Mouse (Mus musculus) gastrocnemius, adult 2 months (tissue): ENCODE results near the gene Fam168a. TPM values are rescaled to one million over a fixed set of nuclear protein-coding genes. Genes with fewer than 3 reads are reported as not detected.
A peak's percentile ranks its signal among the peaks of the same experiment; 100 is the strongest.

Source experiments
- DNase-seq: peaks from one replicate; pipeline ENCODE4 v3.0.0; 2022
- H3K27ac ChIP-seq: fragments of 200-600 bp; 2 replicates; pipeline ENCODE4 v1.8.1; 2022; ENCODE audit warnings: mild to moderate bottlenecking
- H3K4me3 ChIP-seq: fragments of 200-600 bp; 2 replicates; pipeline ENCODE4 v1.8.1; 2022; ENCODE audit warnings: mild to moderate bottlenecking, moderate library complexity
- CTCF ChIP-seq: fragments of 200-600 bp; IDR thresholded peaks from 2 replicates; pipeline ENCODE4 v1.8.1; 2022; ENCODE audit warnings: antibody characterized with exemption, mild to moderate bottlenecking, moderate library complexity
- intact Hi-C: fragments of 180-260 bp; cut with DNase I; formaldehyde crosslinking; loops from one replicate; pipeline ENCODE4 v1.15.1; 2025
- long read RNA-seq, 2 experiments: library from polyadenylated mRNA; stranded (forward); transcript quantifications; one replicate each; pipeline ENCODE4 v2.0.0; 2021
- total RNA-seq, 2 experiments: library from RNA; stranded (reverse); gene quantifications; 2 replicates each; pipeline ENCODE4 v1.2.3; 2021

Fam168a gene
- total RNA-seq, result 10 to 100 TPM; 43.6 to 44.3 TPM
- long read RNA-seq, experiment 1, full-length matches to known transcripts, result 2 of 17 reads
- long read RNA-seq, experiment 1, partial matches to known transcripts, result 4 of 17 reads
- long read RNA-seq, experiment 1, other reads (novel, unspliced or antisense), result 11 of 17 reads
- long read RNA-seq, experiment 2, full-length matches to known transcripts, result 1 of 13 reads
- long read RNA-seq, experiment 2, partial matches to known transcripts, result 1 of 13 reads
- long read RNA-seq, experiment 2, other reads (novel, unspliced or antisense), result 11 of 13 reads

DNA sequence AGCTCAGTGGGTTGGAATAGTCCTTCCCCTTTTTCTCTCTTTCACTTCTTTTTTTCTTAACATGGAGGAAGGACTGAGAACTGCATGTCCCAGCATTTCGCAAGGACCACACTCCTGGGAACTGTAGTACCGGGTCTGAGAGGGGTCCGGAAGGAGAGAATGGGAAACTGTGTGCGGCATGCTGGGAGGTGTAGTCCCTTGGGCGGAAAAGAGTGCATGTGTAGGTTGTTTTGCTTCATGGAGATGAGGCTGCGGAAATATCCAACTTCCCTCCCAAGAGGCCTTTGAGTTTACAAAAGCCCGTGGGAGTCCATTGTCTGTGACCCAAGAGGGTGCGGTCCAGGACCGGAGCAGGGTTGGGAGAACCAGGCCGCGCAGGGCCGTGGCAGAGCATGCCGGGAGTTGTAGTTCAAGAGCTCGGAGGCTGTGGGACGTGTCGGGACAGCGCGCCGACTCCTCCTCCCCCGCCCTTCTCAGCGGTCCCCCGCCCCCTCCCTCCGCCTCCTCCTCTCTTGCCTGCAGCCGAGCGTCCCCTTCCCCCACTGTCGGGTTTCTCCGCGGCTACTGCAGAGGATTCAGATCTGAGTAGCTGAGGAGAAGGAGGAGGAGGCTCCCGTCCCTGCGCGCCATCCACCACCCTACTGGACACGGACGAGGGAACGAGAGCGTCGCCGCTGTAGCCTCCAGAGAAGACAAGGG is at the start of gene Fam168a:
Gene Fam168a, plus strand, starts transcription at position 493 of the 699 bp plus-strand sequence.
- DNase-seq, result peak; percentile 97
- intact Hi-C loops, result no loop called here
- TF ChIP-seq CTCF, result 0 out of 2 replicates have a peak, but pooled peaks have one; percentile 13
- H3K27ac ChIP-seq, result peak within 1 kb of the TSS; percentile 97
- H3K4me3 ChIP-seq, result peak within 1 kb of the TSS; percentile 90

DNA sequence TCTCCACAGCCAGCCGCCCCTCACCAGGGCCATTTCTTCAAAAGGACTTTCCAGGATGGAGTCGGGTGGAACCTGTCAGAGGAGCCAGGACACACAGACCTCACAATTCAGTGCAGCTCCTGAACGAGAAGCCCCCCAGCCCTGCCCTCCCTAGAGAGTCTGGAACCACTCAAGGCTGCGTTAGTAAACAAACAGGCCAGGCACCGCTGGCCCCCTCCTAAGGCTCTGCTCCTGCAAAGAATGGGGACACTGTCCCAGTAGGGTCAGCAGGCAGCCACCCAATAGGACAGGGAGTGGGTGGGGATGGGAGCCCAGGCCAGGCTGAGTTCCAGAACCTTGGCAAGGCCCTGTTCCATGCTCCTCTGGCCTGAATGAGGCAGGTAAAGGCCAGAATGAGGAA is 49.7 kb upstream of the Fam168a start:
- no peak for TF ChIP-seq CTCF
- intact Hi-C loops, result no loop called here
- DNase-seq, result peak; percentile 64
- Histone ChIP-seq H3K27ac (peak overlapping the region; percentile 77), H3K4me3 (peak overlapping the region; percentile 31; the same call in 1 of the 2 replicates)

DNA sequence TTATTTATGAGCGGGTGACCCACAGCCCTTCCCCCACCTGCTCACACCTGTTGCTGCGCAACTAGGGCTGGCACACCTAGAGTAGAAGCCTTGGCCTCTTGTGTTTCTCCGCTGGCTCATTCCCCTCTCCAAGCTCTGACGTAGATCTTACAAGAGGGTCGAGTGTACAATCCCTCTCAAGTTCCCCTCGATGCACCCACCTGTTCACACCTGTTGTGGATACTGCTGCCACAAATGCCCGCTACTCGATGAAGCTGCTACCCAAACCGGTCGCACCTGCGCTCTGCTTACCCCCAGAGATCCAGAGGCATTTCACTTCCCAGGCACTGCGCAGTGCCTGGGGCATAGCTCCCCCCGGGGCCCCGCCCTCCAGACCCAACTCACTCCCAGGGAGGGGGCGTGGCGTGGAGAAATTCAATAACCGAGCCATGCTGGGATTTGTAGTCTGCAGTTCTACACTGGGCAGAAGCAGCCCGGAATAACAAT is 48.3 kb upstream of the Fam168a start:
- intact Hi-C loops, result no loop called here
- Histone ChIP-seq H3K27ac (peak overlapping the region; percentile 77), H3K4me3 (peak overlapping the region; percentile 70)
- DNase-seq, result peak; percentile 81
- TF ChIP-seq CTCF, result no peak

DNA sequence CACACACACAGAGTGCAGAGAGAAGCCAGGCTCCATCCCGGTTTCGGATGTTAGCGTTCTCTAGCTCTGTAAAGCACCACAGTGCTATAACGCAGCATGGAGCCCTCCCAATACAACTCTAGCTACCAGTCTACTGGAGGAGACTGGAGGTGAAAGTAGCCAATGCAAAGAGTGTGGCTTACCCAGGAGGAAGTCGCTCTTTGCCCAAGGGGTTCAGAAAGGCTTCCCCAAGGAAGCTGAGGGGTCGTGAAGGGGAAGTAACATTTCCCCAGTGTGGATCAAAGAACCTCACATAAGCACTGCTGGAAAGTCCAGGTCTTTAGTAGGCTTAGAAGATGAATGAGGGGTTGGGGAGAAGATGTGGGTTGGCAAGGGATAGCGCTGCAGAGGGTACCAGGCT is 45.2 kb upstream of the Fam168a start:
- Histone ChIP-seq H3K27ac (no peak overlapping the region), H3K4me3 (no peak overlapping the region)
- no peak for TF ChIP-seq CTCF
- DNase-seq, result no peak
- intact Hi-C loops, result no loop called here

DNA sequence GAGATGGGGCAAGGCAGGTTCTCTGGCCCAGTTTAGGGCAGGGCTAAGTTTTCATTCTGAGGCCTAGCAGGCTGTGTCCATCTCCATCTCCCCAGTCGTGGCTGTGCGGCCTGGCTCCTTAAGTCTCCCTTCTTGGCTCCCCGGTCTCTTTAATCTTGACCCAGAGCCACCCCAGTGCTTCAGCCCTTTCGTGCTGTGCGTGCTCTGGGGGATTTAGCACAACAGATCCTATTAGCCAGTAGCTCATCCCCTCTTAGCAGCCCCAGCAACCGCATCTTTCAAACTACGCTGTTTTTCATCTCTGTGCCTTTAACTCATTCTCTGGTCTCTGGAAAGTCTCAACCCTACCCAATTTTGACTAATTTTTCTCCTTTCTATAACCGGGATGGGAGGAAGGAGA is 44.2 kb upstream of the Fam168a start, which contains the start of gene Plekhb1:
Gene Plekhb1, minus strand, starts transcription at position 184 of the 400 bp plus-strand sequence.
- DNase-seq, result no peak
- peak within 1 kb of the TSS; percentile 41 for H3K4me3 ChIP-seq
- peak within 1 kb of the TSS; percentile 77 for H3K27ac ChIP-seq
- TF ChIP-seq CTCF, result no peak
- intact Hi-C loops, result loop anchor here (2.0 kb wide), 1 partner anchor 141 kb away; no protein-coding TSS in a partner anchor

DNA sequence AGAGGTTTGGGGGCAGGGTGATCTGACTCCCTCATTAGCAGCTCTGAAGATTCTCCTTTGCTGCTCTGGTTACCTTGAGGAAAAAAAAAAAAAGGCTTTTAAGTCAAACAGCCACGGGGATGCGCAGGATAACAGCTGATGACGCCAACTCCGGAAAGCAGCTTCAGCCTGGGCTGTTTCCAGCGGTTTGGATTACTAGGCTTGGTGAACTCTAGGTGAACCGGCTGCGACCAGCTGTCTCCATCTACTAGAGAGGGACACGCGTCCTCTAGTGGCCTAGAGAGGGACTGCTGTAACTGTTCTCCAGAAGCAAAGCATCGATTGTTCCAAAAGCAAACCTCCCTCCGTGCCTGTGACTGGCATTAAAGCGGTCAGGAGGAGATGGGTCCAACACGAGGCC is 43.2 kb upstream of the Fam168a start:
- intact Hi-C loops, result loop anchor here (1.0 to 2.0 kb wide), 2 partner anchors 18 to 142 kb away; no protein-coding TSS in a partner anchor
- TF ChIP-seq CTCF, result no peak; the same call in 1 of the 2 replicates
- peak overlapping the region; percentile 77 for H3K27ac ChIP-seq
- H3K4me3 ChIP-seq, result peak overlapping the region; percentile 41
- peak; percentile 95 for DNase-seq

DNA sequence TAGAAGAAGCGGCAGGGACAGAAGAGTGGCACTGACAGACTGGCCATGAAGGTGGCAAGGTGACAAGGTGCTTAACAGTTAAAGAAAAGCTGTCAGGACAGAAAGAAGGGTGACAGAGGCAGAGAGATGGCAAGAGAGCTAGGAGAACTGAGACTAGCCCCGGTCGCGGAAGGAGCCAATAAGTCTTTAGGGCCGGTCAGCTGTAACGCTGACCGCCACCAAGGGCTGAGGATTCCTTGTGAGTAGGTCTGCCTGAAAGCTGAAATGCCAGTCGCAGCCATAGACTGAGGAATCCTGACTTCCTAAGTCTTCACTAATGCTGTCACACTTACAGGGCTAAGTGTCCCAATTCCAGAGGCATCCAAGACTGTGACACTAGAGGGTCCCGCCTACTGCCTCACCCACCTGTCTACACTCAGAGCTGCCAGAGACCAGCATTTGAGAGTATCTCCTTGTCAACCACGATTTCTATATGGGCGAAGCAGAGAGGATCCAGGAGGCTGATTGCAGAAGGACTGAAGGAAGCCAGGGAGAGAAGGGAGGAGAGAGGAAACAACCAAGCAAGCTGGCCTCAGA is 42.6 kb upstream of the Fam168a start:
- TF ChIP-seq CTCF, result no peak
- no peak for DNase-seq
- H3K27ac ChIP-seq, result peak overlapping the region; percentile 48
- no peak overlapping the region for H3K4me3 ChIP-seq
- intact Hi-C loops, result loop anchor here (1.0 to 2.0 kb wide), 2 partner anchors 19 to 143 kb away; no protein-coding TSS in a partner anchor

DNA sequence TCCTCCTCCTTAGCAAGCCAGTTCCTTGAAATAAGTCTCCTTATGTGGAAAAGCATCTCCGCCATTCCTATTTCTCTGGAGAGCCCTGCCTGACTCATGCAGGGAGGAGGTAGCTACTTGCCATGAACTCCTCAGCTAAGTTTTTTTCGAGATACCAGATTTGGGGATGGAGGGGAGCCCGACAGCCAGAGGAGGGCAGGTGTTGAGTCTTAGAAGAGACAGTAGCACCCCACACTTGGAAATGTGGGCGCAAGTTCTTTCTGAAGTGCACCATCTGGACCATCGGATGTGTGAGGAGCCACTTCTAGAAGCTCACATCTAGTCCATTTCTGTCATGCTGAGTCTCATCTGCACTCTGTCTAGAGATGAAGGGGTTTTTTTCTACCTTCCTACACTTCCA is 35.8 kb upstream of the Fam168a start:
- DNase-seq, result no peak
- no peak overlapping the region for H3K4me3 ChIP-seq
- TF ChIP-seq CTCF, result no peak
- intact Hi-C loops, result no loop called here
- H3K27ac ChIP-seq, result no peak overlapping the region

DNA sequence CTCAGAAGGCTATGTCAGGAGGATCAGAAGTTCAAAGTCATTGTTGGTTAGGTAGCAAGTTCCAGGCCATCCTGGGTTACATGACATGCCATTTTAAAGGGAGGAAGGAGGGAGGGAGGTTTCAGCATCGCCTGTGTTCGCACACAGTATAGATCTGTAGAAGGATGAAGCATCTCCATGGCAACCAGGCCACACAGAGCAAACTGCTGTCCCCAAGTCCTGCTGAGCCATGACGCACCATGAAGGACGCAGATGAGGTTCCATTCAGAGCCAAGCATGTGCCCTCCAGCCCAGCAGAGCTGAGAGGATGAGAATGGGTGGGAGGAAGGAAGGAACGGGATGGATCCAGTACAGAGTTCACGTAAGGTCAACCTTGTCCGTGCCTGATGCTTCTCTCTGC is 33.0 kb upstream of the Fam168a start:
- intact Hi-C loops, result no loop called here
- no peak for DNase-seq
- Histone ChIP-seq H3K27ac (no peak overlapping the region), H3K4me3 (no peak overlapping the region)
- no peak for TF ChIP-seq CTCF

DNA sequence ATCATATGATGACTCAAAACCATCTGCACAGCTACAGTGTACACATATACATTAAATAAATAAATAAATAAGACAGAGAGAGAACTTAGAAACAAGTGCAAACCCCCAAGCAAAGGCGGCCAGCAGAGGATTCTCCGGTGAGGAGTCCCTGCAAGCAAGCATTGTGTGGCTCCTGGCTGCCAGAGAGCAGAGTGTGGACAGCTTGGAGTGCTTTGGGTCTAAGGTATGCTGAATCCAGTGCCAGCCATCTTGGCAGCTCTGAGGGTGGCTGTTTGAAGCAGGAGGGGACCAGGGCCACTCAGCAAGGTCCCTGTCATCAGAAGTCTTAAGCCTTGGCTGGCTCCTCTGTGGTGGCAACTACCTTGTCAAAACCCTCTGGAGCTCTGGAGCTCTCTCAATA is 31.5 kb upstream of the Fam168a start:
- no peak overlapping the region for H3K27ac ChIP-seq
- intact Hi-C loops, result no loop called here
- DNase-seq, result no peak
- TF ChIP-seq CTCF, result no peak
- H3K4me3 ChIP-seq, result no peak overlapping the region

DNA sequence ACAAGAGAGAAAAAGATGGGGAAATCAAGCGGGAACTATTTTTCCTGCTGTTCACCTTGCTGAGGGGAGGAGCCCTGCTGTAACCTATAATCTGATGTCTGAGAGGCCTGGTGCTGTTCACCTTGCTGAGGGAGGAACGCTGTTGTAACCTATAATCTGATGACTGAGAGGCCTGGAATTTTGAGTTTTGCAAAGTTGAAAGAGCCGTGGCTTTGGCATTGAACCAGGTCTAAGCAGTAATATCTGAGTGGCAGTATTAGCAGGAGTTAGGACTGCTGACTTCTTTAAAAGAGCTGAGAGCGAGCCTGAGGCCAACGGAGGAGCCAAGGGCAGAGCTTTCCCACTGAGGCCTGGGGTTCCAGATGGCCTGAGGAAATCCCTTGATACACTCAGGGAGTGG is 28.4 kb upstream of the Fam168a start:
- no peak for DNase-seq
- Histone ChIP-seq H3K4me3 (no peak overlapping the region), H3K27ac (no peak overlapping the region)
- TF ChIP-seq CTCF, result no peak
- intact Hi-C loops, result no loop called here

DNA sequence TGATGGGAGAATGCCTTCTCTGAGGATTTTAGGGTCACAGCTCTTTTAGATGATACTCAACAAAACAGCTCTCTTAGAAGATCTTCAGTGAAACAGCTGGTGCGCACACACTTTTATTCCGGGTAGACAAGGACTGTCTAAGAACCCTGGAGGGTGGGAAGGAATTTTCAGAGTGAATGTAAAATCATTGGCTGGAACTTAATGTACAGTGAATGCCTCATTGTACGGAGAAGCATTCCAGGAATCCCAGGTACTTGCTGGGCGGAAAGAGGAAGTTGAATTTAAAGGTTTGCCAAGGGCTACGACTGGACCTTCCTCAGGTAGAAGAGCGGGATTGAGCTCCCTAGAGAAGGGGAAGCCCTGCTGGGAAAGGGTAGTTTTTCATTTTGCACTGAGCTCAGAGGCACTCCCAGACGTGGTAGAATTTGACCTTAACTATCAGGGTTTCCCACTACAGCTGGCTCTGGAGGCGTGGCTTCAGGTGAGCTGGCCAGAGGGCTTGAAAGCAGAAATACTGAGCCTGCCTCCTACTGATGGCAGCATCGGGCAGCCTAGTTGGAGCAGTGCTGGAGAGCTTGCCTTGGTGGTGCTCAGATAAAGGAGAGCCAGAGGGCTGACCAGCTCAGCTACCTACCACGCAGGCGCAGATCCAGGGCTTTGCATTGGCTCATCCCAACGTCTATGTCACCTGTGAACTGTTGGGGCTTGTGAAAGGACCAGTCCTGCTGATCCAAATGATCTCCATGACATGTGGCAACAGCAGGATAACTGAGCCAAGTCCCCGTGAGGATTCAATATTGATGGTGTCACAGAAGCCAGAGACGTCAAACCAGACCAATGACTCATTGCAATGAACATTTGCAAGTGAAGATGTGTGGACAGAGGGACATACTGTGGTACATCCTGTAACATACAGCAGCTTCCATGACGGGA is 27.2 kb upstream of the Fam168a start:
- TF ChIP-seq CTCF, result no peak
- H3K4me3 ChIP-seq, result no peak overlapping the region
- no peak for DNase-seq
- intact Hi-C loops, result no loop called here
- H3K27ac ChIP-seq, result no peak overlapping the region
